Mouse (Mus musculus): ENCODE measurements at regions not wholly inside any gene's neighbourhood (a gene's known extent, or its start where the extent isn't known, plus 50 kb on each side); places are given as distances from the start of the nearest gene placed in this dataset.

DNA sequence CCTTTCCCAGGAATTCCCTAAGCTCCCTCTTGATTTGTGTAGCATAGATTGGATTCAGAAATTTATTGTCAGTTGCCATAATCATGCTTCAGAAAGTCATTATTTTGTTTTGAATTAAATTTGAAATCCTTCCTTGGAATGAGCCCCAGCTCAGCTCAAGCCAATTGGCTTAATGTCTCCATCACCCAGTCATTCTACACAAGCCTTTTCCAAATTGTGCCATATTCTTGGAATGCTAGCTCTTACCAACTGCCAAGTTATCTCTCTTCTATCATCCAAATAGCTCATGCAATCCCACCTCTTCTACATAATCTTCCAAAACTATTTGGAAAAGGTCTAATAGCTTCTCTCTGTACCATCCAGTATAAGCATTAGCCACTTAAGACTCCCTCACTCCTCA, 982.5 kb upstream of the Tenm3 start:
- TF ChIP-seq CTCF (IDR thresholded peaks at IDR 0.05; ENCODE audit: borderline replicate concordance, extremely low read depth, insufficient read depth, insufficient read length) (no peak), POLR2A (IDR thresholded peaks at IDR 0.05; ENCODE audit: borderline replicate concordance, extremely low read depth, insufficient read depth, insufficient read length, poor library complexity, severe bottlenecking) (no peak)
